Mouse (Mus musculus): Measurements from ENCODE around the gene Mepce.
"Not testable (repeated sequence)": the region's sequence is repeated elsewhere in the genome, so short reads cannot be mapped to it uniquely, and the experiment has no call there.

The Mepce gene

DNA sequence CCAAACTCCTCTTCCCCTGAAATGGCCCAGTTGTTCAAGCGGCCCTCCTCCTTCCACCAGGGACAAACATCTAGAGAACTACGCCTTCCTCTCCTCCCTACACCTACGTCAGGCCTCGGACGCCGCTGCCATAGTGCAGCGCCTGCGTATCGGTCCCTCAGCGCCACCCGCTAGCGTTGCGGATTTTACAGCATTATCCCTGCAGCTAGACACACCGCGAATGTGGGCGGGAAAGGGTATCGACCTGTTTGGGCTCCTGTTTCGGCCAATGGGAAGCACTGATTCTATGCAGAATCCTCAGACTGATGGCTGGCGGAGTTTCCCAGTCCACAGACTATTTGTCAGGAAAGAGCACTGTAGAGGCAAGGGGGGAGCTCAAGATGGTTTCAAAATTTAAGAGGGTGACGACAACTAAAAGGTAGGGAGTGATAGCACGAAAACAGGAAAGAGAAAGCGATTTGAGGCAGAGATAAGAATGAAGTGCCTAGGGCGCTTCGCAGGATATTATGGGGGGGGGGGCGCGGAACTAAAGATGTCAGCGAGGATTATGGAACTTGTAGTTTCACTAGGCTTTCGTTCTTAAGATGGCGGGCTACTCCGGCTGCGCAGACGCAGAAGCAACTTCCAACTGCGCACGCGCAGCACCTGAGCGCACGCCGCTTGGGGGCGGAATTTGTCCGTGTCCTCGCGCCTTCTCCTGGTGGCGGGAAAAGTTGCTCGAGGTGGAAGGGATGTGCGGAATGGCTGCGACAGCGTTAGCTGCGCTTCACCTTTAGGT, at the start of gene Mepce, which contains the start of gene Zcwpw1:
TSS of gene Mepce (minus strand) at position 505 of the 778 bp plus-strand sequence.
TSS of gene Zcwpw1 (plus strand) at position 648 of the 778 bp plus-strand sequence.
- peak; percentile 90 for DNase-seq (ENCODE audit: low read depth)

DNA sequence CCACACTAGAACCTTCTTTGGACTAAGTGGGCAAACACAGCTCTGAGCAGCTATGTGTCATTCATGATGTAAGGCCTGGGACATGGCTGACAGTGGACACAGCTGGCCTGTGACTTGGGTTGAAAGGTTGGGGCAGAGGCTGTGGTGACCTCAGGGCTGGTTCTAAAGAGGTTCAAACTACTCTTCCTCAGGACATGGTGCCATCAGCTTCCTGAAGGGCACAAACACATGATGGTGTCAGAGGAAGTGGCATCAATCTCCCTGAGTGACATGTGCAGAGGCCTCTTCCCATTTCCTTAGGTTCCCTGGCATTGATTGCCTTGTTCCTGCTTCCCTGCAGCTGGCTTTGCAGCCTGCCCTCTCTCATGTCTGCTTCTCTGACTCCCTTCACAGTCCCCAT, 49.7 kb upstream of the Mepce start:
- not testable (repeated sequence) for DNase-seq (ENCODE audit: low read depth)

DNA sequence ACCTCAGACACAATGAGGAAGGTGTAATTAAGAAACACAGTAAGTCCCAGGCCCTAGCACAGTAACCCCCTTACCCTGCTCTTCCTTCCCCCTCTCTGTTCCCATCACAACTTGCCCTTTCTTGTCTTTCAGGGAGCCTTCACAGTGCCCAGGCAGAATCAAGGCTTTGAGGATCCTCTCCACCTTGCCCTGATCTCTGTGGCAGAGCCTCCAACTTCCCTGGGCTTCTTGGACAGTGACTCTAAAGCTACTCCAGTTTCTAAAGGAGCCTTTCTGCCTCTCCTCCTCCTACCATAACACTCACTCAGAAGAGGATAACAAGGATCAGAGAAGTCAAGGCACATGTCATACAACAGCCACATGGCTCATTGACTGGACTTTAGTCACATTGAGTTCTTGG, 49.2 kb upstream of the Mepce start:
- DNase-seq (ENCODE audit: low read depth): no peak

DNA sequence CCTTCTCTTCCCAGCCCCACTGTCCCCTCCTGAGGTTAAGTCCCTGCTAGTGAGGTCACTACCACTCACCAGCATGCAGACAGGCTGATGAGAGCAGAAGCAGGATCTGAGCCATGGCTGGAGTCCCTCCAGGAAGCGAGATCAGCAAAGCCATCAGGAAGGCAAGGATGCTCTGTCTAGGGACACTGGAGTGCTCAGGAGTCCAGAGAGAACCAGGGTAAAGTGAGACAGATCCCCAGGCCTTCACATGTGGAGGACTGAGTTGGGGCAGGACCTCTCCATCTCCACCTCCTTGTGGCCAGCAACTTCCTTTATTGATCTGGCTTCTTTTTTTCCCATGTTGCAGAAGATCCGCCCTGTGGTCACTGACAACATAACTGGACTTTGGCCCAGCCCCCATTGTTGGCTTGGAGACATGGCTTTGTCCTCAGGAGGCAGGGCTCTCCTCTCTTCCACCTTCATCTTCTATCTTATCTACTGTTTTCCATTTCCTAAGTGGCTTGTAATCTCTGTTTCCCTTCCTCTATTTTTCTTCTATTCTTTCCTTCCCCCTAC, 48.6 kb upstream of the Mepce start, which contains the start of gene Pilra:
TSS of gene Pilra (minus strand) at position 316 of the 555 bp plus-strand sequence.
- not testable (repeated sequence) for DNase-seq (ENCODE audit: low read depth)

DNA sequence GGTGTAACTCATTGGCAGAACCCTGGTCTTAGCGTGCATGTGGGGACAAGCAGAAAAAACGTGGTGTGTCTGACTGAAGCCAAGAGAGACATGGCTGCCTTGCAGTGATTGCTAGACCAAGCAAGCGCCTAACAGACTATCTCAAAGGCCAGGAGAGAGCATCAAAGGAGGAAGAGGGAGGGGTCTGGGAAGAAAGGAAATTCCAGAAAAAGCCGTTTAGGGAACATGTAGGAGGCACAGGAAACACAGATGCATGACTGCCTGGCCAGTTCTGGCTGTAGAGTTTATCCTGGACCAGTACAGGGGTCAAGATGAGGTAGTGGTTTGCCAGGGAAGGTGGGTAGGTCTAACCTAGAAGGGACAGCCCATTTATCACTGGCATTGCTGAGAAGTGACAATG, 46.0 kb upstream of the Mepce start:
- no peak for DNase-seq (ENCODE audit: low read depth)

DNA sequence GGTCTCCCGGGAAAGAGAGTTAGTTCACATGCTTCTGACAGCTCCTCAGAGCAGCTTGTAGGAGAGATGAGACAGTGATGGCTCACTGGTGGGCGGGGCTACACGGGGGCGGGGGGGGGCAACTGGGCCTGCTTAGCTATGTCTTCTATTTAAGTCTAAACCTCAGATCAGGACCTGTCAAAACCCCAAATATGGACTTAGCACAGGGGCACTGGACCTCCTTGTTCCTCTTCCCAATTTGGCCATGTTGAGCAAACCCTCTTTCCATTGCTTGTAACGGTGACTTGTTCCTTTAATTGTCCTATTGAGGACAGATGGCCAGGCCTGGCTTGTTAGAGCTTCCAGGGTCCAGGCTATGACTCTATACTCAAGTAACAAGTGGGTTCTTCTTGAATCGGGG, 44.1 kb upstream of the Mepce start:
- no peak for DNase-seq (ENCODE audit: low read depth)

DNA sequence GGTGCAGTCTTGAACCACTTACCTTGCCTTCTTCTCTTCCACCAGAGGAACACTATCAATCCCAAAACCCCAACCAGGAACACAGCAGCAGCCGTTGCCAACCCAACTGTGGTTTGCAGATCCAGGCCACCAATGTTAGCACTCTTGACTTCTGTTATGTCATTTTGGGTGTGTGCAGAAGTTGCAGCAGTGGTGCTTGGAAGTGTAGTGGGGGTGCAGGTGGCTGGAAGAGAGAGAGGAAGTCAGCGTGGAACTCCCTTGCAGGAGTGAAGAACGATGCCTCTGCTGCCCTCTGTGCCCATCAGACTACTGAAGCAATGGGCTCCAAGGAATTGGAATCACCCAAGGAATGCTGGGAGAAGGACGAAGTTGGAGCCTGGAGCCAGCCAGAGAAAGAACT, 43.7 kb upstream of the Mepce start:
- no peak for DNase-seq (ENCODE audit: low read depth)

DNA sequence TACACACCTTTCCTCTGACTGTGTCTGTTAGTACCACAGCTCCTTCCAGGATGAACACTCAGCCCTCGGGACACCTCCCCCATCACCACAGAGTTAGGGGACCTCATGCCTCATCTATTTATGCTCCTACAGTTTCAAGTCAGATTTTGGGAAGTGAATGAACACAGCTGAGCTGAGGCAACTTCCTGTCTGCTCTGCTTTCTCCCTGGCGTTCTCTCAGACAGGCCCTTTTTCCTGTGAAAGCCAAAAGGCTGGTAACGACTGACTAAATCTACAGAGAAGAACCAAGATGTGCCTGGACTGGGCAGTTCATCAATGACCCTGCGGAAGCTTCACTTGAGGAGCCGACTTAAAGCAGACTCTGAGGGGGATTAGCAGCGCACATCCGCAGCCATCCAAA, 42.8 kb upstream of the Mepce start:
- no peak for DNase-seq (ENCODE audit: low read depth)

DNA sequence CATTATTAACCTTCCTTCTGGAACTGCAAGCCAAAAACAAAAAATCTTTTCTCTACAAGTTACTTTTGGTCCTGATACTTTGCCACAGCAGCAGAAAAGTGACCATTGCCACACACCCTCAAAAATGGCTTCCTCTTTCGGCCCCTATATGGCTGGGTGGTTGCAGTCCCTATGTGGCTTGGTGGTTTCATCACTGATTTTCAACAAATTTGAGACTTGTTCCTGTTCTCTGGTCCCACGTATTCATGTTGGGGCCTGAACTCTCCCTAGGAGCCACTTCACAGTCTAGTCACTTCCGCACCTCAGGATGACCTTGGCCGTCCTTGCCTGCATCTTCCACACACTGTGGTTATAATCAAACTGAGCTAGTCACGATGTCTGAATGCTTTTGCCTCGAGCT, 41.2 kb upstream of the Mepce start:
- no peak for DNase-seq (ENCODE audit: low read depth)

DNA sequence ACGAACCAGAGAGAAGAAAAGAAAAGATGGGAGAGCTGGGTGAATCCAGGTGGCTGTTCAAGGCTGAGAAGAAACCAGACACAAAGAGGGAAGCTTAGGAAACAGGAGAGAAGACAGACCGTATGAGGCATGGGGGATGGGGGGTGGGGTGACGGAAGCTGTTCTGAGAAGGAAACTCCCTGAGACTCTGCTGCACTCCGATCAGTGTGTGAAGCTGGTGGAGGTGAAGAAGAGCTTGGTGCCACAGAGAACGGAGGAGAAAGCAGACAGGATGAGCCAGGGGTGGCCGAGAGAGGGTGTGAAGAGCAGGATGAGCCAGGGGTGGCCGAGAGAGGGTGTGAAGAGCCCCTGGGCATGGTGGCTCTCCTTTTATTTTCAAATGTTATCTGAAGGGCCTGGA, 39.0 kb upstream of the Mepce start:
- no peak for DNase-seq (ENCODE audit: low read depth)

DNA sequence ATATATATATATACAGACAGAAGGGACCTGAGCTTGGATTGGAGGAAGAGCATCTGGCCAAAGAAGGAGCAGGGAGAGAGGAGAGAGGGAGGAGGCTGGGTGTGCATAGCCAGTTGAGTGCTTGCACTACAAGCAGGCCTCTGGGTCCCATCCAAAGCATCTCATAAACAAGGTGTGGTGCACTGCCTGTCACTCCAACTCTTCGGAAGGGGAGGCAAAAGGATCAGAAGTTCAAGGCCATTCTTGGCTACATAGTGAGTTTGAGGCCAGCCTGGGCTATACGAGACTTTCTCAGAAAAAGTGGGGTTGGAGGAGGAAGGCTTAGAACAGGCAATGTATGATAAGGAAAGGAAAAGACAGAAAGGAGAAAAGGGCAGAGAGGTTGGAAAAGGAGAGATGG, 38.5 kb upstream of the Mepce start:
- DNase-seq (ENCODE audit: low read depth): no peak

DNA sequence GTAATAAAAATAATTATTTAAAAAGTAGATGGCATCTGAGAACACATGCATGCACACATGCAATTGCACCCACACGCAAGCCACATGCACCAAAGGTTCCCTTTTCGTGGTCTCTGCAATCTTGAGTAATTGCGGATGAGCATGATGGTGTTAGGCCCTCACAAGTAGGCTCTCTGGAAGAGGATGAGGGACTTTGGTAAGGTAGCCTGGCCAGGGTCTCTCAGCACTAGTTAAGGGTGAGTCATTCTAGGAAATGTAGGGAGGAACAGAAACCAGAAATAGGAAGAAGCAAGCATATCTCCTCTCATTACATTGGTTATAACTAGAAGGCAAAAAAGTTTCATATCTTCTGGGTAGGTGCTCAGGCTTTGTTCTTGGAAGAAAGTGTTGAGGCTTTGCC, 37.6 kb upstream of the Mepce start:
- DNase-seq (ENCODE audit: low read depth): no peak

DNA sequence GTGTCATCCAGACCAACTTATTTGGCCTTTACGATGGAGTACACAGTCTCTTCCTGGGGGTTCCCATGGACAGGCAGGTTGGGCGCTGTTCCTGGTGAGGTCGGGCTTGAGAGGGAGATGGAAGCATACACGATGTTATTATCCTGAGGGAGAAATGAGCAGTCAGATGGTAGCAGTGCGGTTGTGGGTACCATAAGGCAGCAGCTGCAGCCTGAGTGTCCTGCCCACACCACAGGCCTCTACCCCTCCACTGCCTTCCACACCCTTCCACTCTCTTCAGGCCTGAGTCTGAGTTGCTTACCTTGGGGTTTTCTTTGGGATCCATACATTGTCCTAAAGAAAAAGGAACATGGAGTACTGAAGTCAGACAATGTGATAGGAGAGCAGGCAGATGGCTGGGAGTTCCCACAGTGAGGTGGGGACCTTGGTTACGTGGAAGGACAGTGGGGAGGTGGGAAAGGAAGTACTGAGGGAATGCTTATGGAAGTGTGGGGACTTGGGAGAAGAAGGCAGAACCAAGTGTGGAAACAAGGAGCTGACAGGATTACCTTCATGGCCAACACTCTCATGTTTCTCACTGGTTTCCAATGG, 36.1 kb upstream of the Mepce start:
- DNase-seq (ENCODE audit: low read depth): no peak

DNA sequence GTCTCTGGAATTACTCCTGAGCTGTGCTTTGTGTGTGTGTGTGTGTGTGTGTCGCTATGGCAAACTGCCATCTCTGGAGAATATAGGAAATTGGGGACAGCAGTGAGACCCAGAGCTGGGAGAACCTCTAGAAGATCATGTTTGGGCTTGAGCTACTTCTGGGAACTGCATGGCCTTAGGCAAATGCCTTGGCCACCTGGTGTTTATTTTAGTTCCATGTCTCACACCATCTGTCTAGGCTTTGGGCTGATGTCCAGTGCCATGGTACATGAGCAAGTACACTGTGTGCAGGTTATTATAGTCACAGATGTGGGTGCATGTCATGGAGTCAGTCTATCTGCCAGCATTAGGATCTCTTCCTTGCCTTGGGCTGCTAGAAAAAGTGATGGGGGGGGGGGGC, 35.1 kb upstream of the Mepce start:
- DNase-seq (ENCODE audit: low read depth): no peak

DNA sequence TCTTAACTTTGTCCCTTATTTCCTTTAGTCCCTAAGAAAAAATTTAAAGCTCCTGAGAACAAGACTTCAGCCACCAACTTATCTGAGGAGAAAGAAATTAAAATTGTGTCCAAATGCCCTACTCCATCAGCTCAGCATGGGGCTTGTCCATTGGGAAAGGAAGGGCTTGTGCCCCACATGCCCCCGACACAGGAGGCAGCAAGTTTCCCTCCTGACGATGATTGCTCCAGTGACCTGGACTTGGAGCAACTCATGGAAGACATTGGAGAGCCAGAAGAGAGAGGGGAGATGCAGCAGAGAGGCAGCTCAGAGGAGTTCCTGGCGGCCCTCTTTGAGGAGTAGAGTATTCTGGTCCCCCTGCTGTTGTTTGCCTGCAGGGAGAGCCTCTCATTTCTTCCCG, 34.7 kb upstream of the Mepce start:
- DNase-seq (ENCODE audit: low read depth): no peak

DNA sequence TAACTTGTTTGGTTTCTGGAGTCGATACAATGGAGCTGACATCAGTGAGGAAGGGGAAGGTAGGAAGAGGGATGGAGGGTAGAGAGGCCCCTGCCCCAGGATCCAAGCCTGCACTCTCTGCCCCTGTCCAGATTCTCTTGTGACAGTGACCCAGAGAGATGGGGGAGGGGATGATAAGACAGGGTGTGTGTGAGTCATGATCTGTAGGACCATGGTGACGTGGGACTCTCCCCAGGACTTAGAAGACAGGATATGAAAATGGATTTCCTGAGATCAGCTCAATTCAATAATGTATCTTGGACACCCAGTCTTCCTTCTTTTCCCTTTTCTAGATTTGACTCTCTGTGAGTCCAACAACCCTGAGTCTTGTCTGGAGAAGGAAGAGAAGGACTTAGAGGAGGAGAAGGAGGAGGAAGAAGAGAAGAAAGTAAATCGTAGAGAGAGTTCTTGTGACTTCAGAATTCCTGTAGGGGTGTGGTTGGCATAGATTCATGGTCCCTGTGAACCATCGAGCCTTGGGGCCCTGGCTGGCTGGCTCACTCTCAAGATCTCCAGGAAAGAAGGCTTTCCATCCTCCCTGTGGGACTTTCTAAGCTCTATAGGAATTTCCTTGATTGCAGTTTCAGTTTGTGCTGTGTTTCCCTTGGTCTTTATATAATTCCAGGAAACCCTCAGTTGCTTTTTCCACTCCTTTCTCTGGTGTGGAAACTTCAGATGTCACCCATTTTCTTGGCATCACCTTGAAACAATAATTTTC, 30.2 kb upstream of the Mepce start:
- no peak for DNase-seq (ENCODE audit: low read depth)

DNA sequence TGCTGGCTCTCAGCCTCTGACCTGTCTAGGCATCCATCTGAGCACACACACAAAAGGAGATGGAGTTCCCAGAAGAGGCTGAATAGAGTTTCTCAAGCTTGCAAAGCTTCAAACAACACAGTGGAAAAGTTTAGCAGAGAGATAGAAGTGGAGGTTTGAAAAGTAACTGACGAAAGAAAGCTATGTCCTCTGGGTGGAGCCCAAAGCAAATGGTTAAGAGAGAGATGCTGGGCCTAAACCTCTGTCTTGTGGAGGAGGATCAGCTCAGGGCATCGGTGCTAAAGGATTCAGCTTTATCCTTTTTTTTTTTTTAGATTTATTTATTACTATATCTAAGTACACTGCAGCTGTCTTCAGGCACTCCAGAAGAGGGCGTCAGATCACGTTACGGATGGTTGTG, 20.9 kb upstream of the Mepce start:
- no peak for DNase-seq (ENCODE audit: low read depth)

DNA sequence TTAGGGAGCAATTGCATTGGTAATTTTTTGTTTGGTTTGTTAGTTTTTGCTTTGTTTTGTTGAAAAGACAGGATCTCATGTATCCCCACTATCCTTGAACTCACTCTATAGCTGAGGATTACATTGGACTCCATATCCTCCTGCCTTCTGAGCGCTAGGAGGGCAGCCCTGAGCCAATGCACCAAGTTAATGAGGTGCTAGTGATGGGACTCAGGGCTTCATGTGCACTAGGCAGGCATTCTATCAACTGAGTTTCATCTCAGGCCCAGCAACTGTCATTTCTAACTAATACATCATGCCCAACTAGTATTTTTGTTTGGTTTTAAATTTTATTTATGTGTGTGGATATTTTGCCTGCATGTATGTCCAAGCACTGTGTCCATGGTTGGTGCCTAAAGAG, 18.7 kb upstream of the Mepce start:
- DNase-seq (ENCODE audit: low read depth): no peak

DNA sequence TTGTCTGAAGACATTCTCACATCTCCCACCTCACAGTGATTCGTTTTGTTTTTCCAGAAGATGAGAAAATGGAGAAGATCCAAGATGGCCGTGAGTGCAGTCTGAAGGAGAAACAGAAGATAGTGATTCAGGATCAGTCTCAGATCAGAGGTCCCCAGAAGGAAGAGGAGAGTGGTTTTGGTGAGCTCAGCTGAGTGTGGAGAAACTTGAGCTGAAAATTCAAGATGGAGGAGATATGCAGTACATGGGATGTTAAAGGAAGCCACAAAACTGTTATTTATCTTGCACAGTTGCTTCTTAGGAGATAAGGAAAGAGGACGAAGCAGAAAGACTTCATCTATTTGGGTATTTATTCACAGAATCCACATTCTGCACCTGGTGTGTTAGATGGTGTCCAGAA, 13.5 kb upstream of the Mepce start:
- DNase-seq (ENCODE audit: low read depth): no peak

DNA sequence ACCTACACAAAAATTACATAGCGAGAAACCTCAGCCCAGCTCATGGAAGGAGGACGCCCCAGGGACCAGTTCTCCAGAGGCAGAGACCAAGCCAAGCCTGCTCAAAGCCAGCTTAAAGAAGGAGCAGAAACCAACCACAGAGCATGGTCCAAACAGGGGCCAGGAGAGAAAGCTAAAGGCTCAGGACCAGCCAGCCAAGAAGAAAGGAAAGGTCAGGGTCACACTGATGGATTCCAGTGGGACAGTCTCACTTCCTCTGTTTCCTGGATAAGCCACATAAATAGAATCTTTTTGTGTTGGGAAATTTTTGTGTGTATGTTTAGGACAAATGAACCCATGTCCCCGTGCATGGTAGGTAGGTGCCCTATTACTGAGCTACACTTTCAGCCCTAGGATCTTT, 9.2 kb upstream of the Mepce start:
- no peak for DNase-seq (ENCODE audit: low read depth)

DNA sequence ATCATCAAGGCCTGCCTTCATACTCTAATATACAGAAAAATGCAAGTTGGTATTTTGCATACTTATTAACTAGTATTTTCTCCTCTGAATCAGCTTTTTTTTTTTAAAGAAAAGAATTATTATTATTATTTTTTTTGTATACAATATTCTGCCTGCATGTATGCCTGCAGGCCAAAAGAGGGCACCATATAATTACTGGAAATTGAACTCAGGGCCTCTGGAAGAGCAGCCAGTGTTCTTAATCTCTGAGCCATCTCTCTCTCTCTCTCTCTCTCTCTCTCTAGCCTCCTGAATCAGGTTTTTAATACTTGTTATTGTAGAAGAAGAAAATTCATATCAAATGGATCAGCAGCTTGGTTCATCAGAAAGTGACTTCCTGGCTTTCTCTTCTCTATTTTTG, 4.1 kb upstream of the Mepce start:
- DNase-seq (ENCODE audit: low read depth): no peak

DNA sequence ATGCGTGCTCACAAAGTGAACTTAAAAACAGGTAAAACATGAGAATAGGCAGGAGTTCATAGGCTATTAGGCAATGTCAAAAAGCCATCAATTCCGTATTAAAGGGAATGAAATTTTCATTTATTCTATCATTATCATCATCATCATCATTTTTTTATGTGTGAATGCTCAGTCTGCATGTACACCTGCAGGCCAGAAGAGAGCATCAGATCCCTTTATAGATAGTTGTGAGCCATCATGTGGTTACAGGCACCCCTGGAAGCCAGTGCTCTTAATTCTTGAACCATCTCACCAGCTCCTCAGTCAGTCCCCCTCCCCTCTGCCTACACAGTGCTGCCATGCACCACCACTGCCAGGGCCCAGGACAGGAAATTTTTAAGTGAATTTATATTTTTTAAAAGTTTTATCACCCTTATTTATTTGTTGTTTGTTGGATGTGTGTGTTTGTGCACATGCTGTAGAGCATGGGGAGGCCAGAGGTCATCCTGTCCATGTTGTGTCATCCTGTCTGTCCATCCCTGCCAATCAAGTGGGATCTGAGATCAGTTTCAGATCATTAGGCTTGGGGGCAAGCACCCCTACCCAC, 1.6 kb upstream of the Mepce start:
- DNase-seq (ENCODE audit: low read depth): no peak
